Mouse (Mus musculus): ENCODE measurements at regions not wholly inside any gene's neighbourhood (a gene's known extent, or its start where the extent isn't known, plus 50 kb on each side); places are given as distances from the start of the nearest gene placed in this dataset.

- no peak overlapping the region for H3K4me3 ChIP-seq (ENCODE audit: control insufficient read depth in 1 of 2, insufficient read depth in 1 of 2, low read depth in 2 of 2, low read length in 2 of 2)
- H3K9me3 ChIP-seq (replicated peaks; ENCODE audit: insufficient read depth, low read length): no peaks in the 10 kb centered on the region
These were observed 2381.9 kb upstream of the Gm7489 start for GRCm38 (mm10) chr15:51502742-51503270.

GRCm38 (mm10) chr15:51503341-51503740, 2381.4 kb upstream of the Gm7489 start:
- Histone ChIP-seq H3K79me2 (ENCODE audit: control insufficient read depth, insufficient read depth, low read length, poor library complexity) (no peaks in the 10 kb centered on the region), H3K9me3 (replicated peaks; ENCODE audit: insufficient read depth, low read length) (no peaks in the 10 kb centered on the region), H3K4me1 (ENCODE audit: control insufficient read depth in 1 of 2, insufficient read depth in 2 of 2, low read length in 2 of 2) (no peaks in the 10 kb centered on the region), H3K4me3 (ENCODE audit: control insufficient read depth in 1 of 2, insufficient read depth in 1 of 2, low read depth in 2 of 2, low read length in 2 of 2) (no peak overlapping the region), H3K9ac (ENCODE audit: control insufficient read depth, low read depth, low read length, poor library complexity, severe bottlenecking) (no peak overlapping the region), H3K27ac (ENCODE audit: control insufficient read depth, low read depth, low read length) (no peak overlapping the region), H3K27me3 (ENCODE audit: control insufficient read depth in 1 of 2, insufficient read depth in 2 of 2, low read length in 2 of 2) (no peaks in the 10 kb centered on the region), H3K36me3 (ENCODE audit: control insufficient read depth in 1 of 2, insufficient read depth in 2 of 2, low read length in 2 of 2) (no peaks in the 10 kb centered on the region)
- TF ChIP-seq CHD2 (IDR thresholded peaks at IDR 0.05; ENCODE audit: low read length) (no peak), GABPA (IDR thresholded peaks at IDR 0.05; ENCODE audit: low read depth, low read length) (no peak), USF2 (IDR thresholded peaks at IDR 0.05; ENCODE audit: borderline replicate concordance in 1 of 2, insufficient read depth in 1 of 2, low read depth in 1 of 2, low read length in 2 of 2) (no peak), POLR2AphosphoS2 (IDR thresholded peaks at IDR 0.05; ENCODE audit: low read length) (no peak), MXI1 (IDR thresholded peaks at IDR 0.05; ENCODE audit: low read depth, low read length) (no peak), CTCF (IDR thresholded peaks at IDR 0.05 in 2 of 3, conservative IDR thresholded peaks at IDR 0.05 in 1 of 3; ENCODE audit: control insufficient read depth in 1 of 3, insufficient read depth in 1 of 3, low read depth in 2 of 3, low read length in 3 of 3, poor library complexity in 1 of 3, severe bottlenecking in 1 of 3) (no peak), MYB (IDR thresholded peaks at IDR 0.05; ENCODE audit: low read depth, low read length) (no peak)
- no peak for DNase-seq (ENCODE audit: low read depth, low spot score)

More at GRCm38 (mm10) chr15:51502742-51503270, 2381.9 kb upstream of the Gm7489 start:
- Histone ChIP-seq H3K4me1 (ENCODE audit: control insufficient read depth in 1 of 2, insufficient read depth in 2 of 2, low read length in 2 of 2) (no peaks in the 10 kb centered on the region), H3K27me3 (ENCODE audit: control insufficient read depth in 1 of 2, insufficient read depth in 2 of 2, low read length in 2 of 2) (no peaks in the 10 kb centered on the region), H3K9ac (ENCODE audit: control insufficient read depth, low read depth, low read length, poor library complexity, severe bottlenecking) (no peak overlapping the region), H3K79me2 (ENCODE audit: control insufficient read depth, insufficient read depth, low read length, poor library complexity) (no peaks in the 10 kb centered on the region), H3K27ac (ENCODE audit: control insufficient read depth, low read depth, low read length) (no peak overlapping the region), H3K36me3 (ENCODE audit: control insufficient read depth in 1 of 2, insufficient read depth in 2 of 2, low read length in 2 of 2) (no peaks in the 10 kb centered on the region)
- DNase-seq (ENCODE audit: low read depth, low spot score): no peak
- no peak for TF ChIP-seq EP300 (IDR thresholded peaks at IDR 0.05; ENCODE audit: low read depth in 1 of 2, low read length in 2 of 2)
- TF ChIP-seq USF2 (IDR thresholded peaks at IDR 0.05; ENCODE audit: borderline replicate concordance in 1 of 2, insufficient read depth in 1 of 2, low read depth in 1 of 2, low read length in 2 of 2): no peak
- no peak for TF ChIP-seq MYB (IDR thresholded peaks at IDR 0.05; ENCODE audit: low read depth, low read length)
- no peak for TF ChIP-seq ETS1 (IDR thresholded peaks at IDR 0.05; ENCODE audit: low read depth, low read length)
- TF ChIP-seq E2F4 (IDR thresholded peaks at IDR 0.05; ENCODE audit: borderline replicate concordance, low read depth, low read length): no peak
- TF ChIP-seq TAL1 (IDR thresholded peaks at IDR 0.05; ENCODE audit: low read length): no peak
- TF ChIP-seq ZMIZ1 (IDR thresholded peaks at IDR 0.05; ENCODE audit: low read depth, low read length): no peak
- TF ChIP-seq HCFC1 (IDR thresholded peaks at IDR 0.05; ENCODE audit: low read depth, low read length): no peak
- no peak for TF ChIP-seq POLR2A (IDR thresholded peaks at IDR 0.05; ENCODE audit: control insufficient read depth in 1 of 2, insufficient read depth in 1 of 2, low read depth in 1 of 2, low read length in 2 of 2, poor library complexity in 1 of 2)
- TF ChIP-seq POLR2AphosphoS2 (IDR thresholded peaks at IDR 0.05; ENCODE audit: low read length): no peak
- TF ChIP-seq SIN3A (IDR thresholded peaks at IDR 0.05; ENCODE audit: low read length): no peak
- no peak for TF ChIP-seq USF1 (IDR thresholded peaks at IDR 0.05; ENCODE audit: low read depth, low read length)
- TF ChIP-seq RAD21 (IDR thresholded peaks at IDR 0.05; ENCODE audit: low read depth, low read length): no peak
- TF ChIP-seq ZKSCAN1 (IDR thresholded peaks at IDR 0.05; ENCODE audit: low read depth, low read length): no peak
- TF ChIP-seq NRF1 (IDR thresholded peaks at IDR 0.05; ENCODE audit: insufficient read depth, low read depth, low read length, poor library complexity, severe bottlenecking): no peak
- TF ChIP-seq CHD2 (IDR thresholded peaks at IDR 0.05; ENCODE audit: low read length): no peak
- no peak for TF ChIP-seq CTCF (IDR thresholded peaks at IDR 0.05 in 2 of 3, conservative IDR thresholded peaks at IDR 0.05 in 1 of 3; ENCODE audit: control insufficient read depth in 1 of 3, insufficient read depth in 1 of 3, low read depth in 2 of 3, low read length in 3 of 3, poor library complexity in 1 of 3, severe bottlenecking in 1 of 3)
